Mouse (Mus musculus): ENCODE results near the gene Pdik1l.

GRCm38 (mm10) chr4:134312341-134312740, 24.6 kb upstream of the Pdik1l start:
- TF ChIP-seq ZNF384 (IDR thresholded peaks at IDR 0.05; ENCODE audit: low read depth, low read length) (no peak), ZC3H11A (IDR thresholded peaks at IDR 0.05; ENCODE audit: borderline replicate concordance, low read depth, low read length) (no peak)
